Mouse (Mus musculus) CD4-positive helper T cell, adult 2 months (primary cell): ENCODE data around the gene Trove2.

Experiments used
- DNase-seq: peaks from one replicate; pipeline ENCODE4 v3.0.0-alpha.2; 2012; ENCODE audit warnings: low read depth, missing footprints, low spot score

Gene Trove2

GRCm38 (mm10) chr1:143776446-143777411, at the start of gene Trove2, which contains the start of gene Uchl5:
Gene Trove2, minus strand, starts transcription at chr1:143777068.
Gene Uchl5, plus strand, starts transcription at chr1:143777272.
- DNase-seq, result peak; percentile 99

- DNase-seq, result no peak
Measured at GRCm38 (mm10) chr1:143822677-143823076, 45.8 kb upstream of the Trove2 start.

GRCm38 (mm10) chr1:143820096-143820877, 43.4 kb upstream of the Trove2 start:
- DNase-seq, result no peak

GRCm38 (mm10) chr1:143813676-143814360, 37.0 kb upstream of the Trove2 start:
- DNase-seq, result peak; percentile 69

GRCm38 (mm10) chr1:143809062-143809461, 32.2 kb upstream of the Trove2 start:
- DNase-seq, result no peak

GRCm38 (mm10) chr1:143803537-143803936, 26.7 kb upstream of the Trove2 start:
- peak; percentile 76 for DNase-seq

- peak; percentile 55 for DNase-seq
Measured at GRCm38 (mm10) chr1:143788584-143789227, 11.8 kb upstream of the Trove2 start.

- peak; percentile 49 for DNase-seq
Measured at GRCm38 (mm10) chr1:143777558-143778218, 820 bp upstream of the Trove2 start.

GRCm38 (mm10) chr1:143773909-143774308, 3.0 kb downstream of the Trove2 start:
- no peak for DNase-seq

- DNase-seq, result no peak
Measured at GRCm38 (mm10) chr1:143773082-143773481, 3.8 kb downstream of the Trove2 start.

GRCm38 (mm10) chr1:143770444-143771109, 6.3 kb downstream of the Trove2 start:
- DNase-seq, result no peak

- no peak for DNase-seq
Measured at GRCm38 (mm10) chr1:143766238-143766637, 10.6 kb downstream of the Trove2 start.

GRCm38 (mm10) chr1:143765801-143766200, 11.1 kb downstream of the Trove2 start:
- no peak for DNase-seq

GRCm38 (mm10) chr1:143764443-143764842, 12.4 kb downstream of the Trove2 start:
- DNase-seq, result no peak

GRCm38 (mm10) chr1:143762159-143762558, 14.7 kb downstream of the Trove2 start:
- DNase-seq, result no peak

- DNase-seq, result no peak
Measured at GRCm38 (mm10) chr1:143745871-143746270, 31.0 kb downstream of the Trove2 start.

- DNase-seq, result no peak
Measured at GRCm38 (mm10) chr1:143742186-143742585, 34.7 kb downstream of the Trove2 start.

- DNase-seq, result no peak
Measured at GRCm38 (mm10) chr1:143741331-143741730, 35.5 kb downstream of the Trove2 start.

GRCm38 (mm10) chr1:143740581-143740980, 36.3 kb downstream of the Trove2 start:
- DNase-seq, result no peak
